In the genomic region with DNA sequence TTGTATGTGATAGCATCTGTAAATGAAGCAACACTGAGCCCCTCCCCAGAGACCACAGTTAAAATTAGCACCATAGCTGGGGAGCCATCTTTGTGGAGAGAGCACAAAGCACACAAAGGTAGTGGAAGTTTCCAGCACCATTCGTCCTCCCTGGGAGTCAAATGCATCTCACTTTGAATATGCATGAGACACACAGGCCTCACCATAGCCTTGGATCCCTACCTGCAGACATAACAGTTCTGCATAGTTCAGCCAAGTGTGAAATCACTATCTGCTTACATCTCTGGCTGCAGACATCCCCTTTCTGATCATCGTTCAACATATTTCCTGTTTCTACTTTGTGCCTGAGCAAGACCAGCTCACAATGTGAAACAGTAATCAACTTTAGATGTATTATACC, we compare ENCODE assay signal across 46 mouse cellular contexts. TPM values are rescaled to one million over a fixed set of nuclear protein-coding genes. Genes with fewer than 3 reads are reported as not detected.
"Had no signal": no experiment of that assay in that cellular context is flagged by ENCODE, and none has a peak within 500 bp of the region (broad histone marks: within the 10 kb centered on the region; RNA-seq: fewer than 3 reads in every experiment).

No protein-coding gene starts in this region.

- DNase-seq: left cerebral cortex, postnatal 4 days; liver; liver, embryonic 13.5 days; liver, postnatal 0 days; lung, adult 18-20 months; lung, adult 2 months; lung, embryonic 14.5 days; lung, postnatal 10 days; lung, postnatal 14 days; lung, postnatal 36 days; lung, postnatal 4 days; midbrain, embryonic 14.5 days had no signal

- H3K27me3 ChIP-seq: limb, embryonic 12.5 days; limb, embryonic 13.5 days; limb, embryonic 15.5 days; liver, embryonic 12.5 days; liver, embryonic 13.5 days; liver, embryonic 15.5 days; lung, embryonic 15.5 days; megakaryocyte, embryonic 14.5 days; midbrain, embryonic 12.5 days; midbrain, embryonic 13.5 days; midbrain, embryonic 15.5 days had no signal

- H3K9ac ChIP-seq: limb, embryonic 12.5 days; limb, embryonic 13.5 days; limb, embryonic 15.5 days; liver, embryonic 12.5 days; liver, embryonic 13.5 days; liver, embryonic 14.5 days; liver, embryonic 15.5 days; liver, postnatal 0 days; lung, embryonic 14.5 days; lung, embryonic 15.5 days; midbrain, embryonic 12.5 days; midbrain, embryonic 13.5 days; midbrain, embryonic 15.5 days had no signal

- H3K27ac ChIP-seq: limb, embryonic 10.5 days; limb, embryonic 12.5 days; limb, embryonic 13.5 days; limb, embryonic 15.5 days; liver, embryonic 12.5 days; liver, embryonic 13.5 days; liver, embryonic 14.5 days; liver, embryonic 15.5 days; lung, embryonic 15.5 days; macrophage; midbrain, embryonic 10.5 days; midbrain, embryonic 12.5 days; midbrain, embryonic 13.5 days; midbrain, embryonic 15.5 days had no signal

- ATAC-seq: liver, embryonic 12.5 days; liver, postnatal 0 days; lung, postnatal 0 days; midbrain, embryonic 13.5 days; midbrain, embryonic 15.5 days; midbrain, embryonic 16.5 days had no signal

- H3K4me1 ChIP-seq: limb, embryonic 10.5 days; limb, embryonic 12.5 days; limb, embryonic 13.5 days; limb, embryonic 15.5 days; liver, embryonic 12.5 days; liver, embryonic 13.5 days; liver, embryonic 15.5 days; lung, embryonic 15.5 days; megakaryocyte, embryonic 14.5 days; midbrain, embryonic 10.5 days; midbrain, embryonic 12.5 days; midbrain, embryonic 13.5 days; midbrain, embryonic 15.5 days had no signal

- H3K9me3 ChIP-seq: lung, embryonic 15.5 days had no signal

- H3K4me3 ChIP-seq: limb, embryonic 10.5 days; limb, embryonic 12.5 days; limb, embryonic 13.5 days; limb, embryonic 15.5 days; liver, embryonic 12.5 days; liver, embryonic 13.5 days; liver, embryonic 15.5 days; lung, embryonic 15.5 days; megakaryocyte, embryonic 14.5 days; midbrain, embryonic 10.5 days; midbrain, embryonic 12.5 days; midbrain, embryonic 13.5 days; midbrain, embryonic 15.5 days; myocyte had no signal

- H3K36me3 ChIP-seq: limb, embryonic 10.5 days; limb, embryonic 12.5 days; limb, embryonic 13.5 days; limb, embryonic 15.5 days; liver, embryonic 12.5 days; liver, embryonic 13.5 days; liver, embryonic 15.5 days; lung, embryonic 15.5 days; midbrain, embryonic 10.5 days; midbrain, embryonic 12.5 days; midbrain, embryonic 13.5 days; midbrain, embryonic 15.5 days had no signal

- H3K4me2 ChIP-seq: limb, embryonic 12.5 days; limb, embryonic 13.5 days; limb, embryonic 15.5 days; liver, embryonic 11.5 days; liver, embryonic 12.5 days; liver, embryonic 13.5 days; liver, embryonic 15.5 days; lung, embryonic 14.5 days; lung, embryonic 15.5 days; midbrain, embryonic 11.5 days; midbrain, embryonic 12.5 days; midbrain, embryonic 13.5 days; midbrain, embryonic 15.5 days had no signal

RNA-seq across cellular contexts. Expression of a gene that starts 15.9 kb away (rescaled TPM):
- total RNA-seq: left cerebral cortex, postnatal 10 days; left cerebral cortex, postnatal 14 days; left cerebral cortex, postnatal 25 days; left cerebral cortex, postnatal 36 days; left cerebral cortex, postnatal 4 days; liver, adult 2 months; megakaryocyte progenitor cell, adult 5-6 weeks; megakaryocyte, adult 5-6 weeks; megakaryocyte-erythroid progenitor cell, adult 5-6 weeks; midbrain, postnatal 0 days; monocyte, adult 5-6 weeks had no signal
- polyA plus RNA-seq: limb, embryonic 10.5 days; limb, embryonic 11.5 days; limb, embryonic 12.5 days; limb, embryonic 13.5 days; limb, embryonic 14.5 days; limb, embryonic 15.5 days; liver, adult 2 months; liver, embryonic 11.5 days; liver, embryonic 12.5 days; liver, embryonic 13.5 days; liver, embryonic 14.5 days; liver, embryonic 15.5 days; liver, embryonic 16.5 days; liver, postnatal 0 days; lung, adult 2 months; lung, embryonic 14.5 days; lung, embryonic 15.5 days; lung, embryonic 16.5 days; lung, postnatal 0 days; macrophage; midbrain, embryonic 10.5 days; midbrain, embryonic 11.5 days; midbrain, embryonic 12.5 days; midbrain, embryonic 13.5 days; midbrain, embryonic 14.5 days; midbrain, embryonic 15.5 days; midbrain, embryonic 16.5 days; midbrain, postnatal 0 days; myocyte; neural tube, embryonic 11.5 days had no signal

RNA-seq across cellular contexts. Expression of a gene that starts 16.4 kb away (rescaled TPM):
- total RNA-seq: left cerebral cortex, postnatal 10 days; left cerebral cortex, postnatal 14 days; left cerebral cortex, postnatal 25 days; left cerebral cortex, postnatal 36 days; left cerebral cortex, postnatal 4 days; liver, adult 2 months; megakaryocyte progenitor cell, adult 5-6 weeks; megakaryocyte, adult 5-6 weeks; megakaryocyte-erythroid progenitor cell, adult 5-6 weeks; midbrain, postnatal 0 days; monocyte, adult 5-6 weeks had no signal
- polyA plus RNA-seq: limb, embryonic 10.5 days; limb, embryonic 11.5 days; limb, embryonic 12.5 days; limb, embryonic 13.5 days; limb, embryonic 14.5 days; limb, embryonic 15.5 days; liver, adult 2 months; liver, embryonic 11.5 days; liver, embryonic 12.5 days; liver, embryonic 13.5 days; liver, embryonic 14.5 days; liver, embryonic 15.5 days; liver, embryonic 16.5 days; liver, postnatal 0 days; lung, adult 2 months; lung, embryonic 14.5 days; lung, embryonic 15.5 days; lung, embryonic 16.5 days; lung, postnatal 0 days; macrophage; midbrain, embryonic 10.5 days; midbrain, embryonic 11.5 days; midbrain, embryonic 12.5 days; midbrain, embryonic 13.5 days; midbrain, embryonic 14.5 days; midbrain, embryonic 15.5 days; midbrain, embryonic 16.5 days; midbrain, postnatal 0 days; myocyte; neural tube, embryonic 11.5 days had no signal

RNA-seq across cellular contexts. Expression of a gene that starts 46.5 kb away (rescaled TPM):
- total RNA-seq: left cerebral cortex, postnatal 10 days; left cerebral cortex, postnatal 14 days; left cerebral cortex, postnatal 25 days; left cerebral cortex, postnatal 36 days; left cerebral cortex, postnatal 4 days; liver, adult 2 months; megakaryocyte progenitor cell, adult 5-6 weeks; megakaryocyte, adult 5-6 weeks; megakaryocyte-erythroid progenitor cell, adult 5-6 weeks; midbrain, postnatal 0 days; monocyte, adult 5-6 weeks had no signal
- polyA plus RNA-seq: limb, embryonic 10.5 days; limb, embryonic 11.5 days; limb, embryonic 12.5 days; limb, embryonic 14.5 days; limb, embryonic 15.5 days; liver, adult 2 months; liver, embryonic 11.5 days; liver, embryonic 12.5 days; liver, embryonic 13.5 days; liver, embryonic 14.5 days; liver, embryonic 15.5 days; liver, embryonic 16.5 days; liver, postnatal 0 days; lung, adult 2 months; lung, embryonic 14.5 days; lung, embryonic 15.5 days; lung, embryonic 16.5 days; lung, postnatal 0 days; macrophage; midbrain, embryonic 10.5 days; midbrain, embryonic 11.5 days; midbrain, embryonic 12.5 days; midbrain, embryonic 13.5 days; midbrain, embryonic 14.5 days; midbrain, embryonic 15.5 days; midbrain, embryonic 16.5 days; midbrain, postnatal 0 days; myocyte; neural tube, embryonic 11.5 days had no signal
